Comparison of ENCODE assay signal across 20 mouse cellular contexts in genomic region chr19:12464674-12465073, GRCm38 (mm10). TPM values are rescaled to one million over a fixed set of nuclear protein-coding genes. Genes with fewer than 3 reads are reported as not detected.
DNase-seq lines count a peak whose midpoint lies in the region; ATAC-seq and TF ChIP-seq lines count a peak whose summit lies in the region.
"Had no signal": no experiment of that assay in that cellular context is flagged by ENCODE, and none has a peak within 500 bp of the region (broad histone marks: within the 10 kb centered on the region; RNA-seq: fewer than 3 reads in every experiment).

No protein-coding gene starts in this region.

- no peak overlapping the region for H3K4me2 ChIP-seq in forebrain, embryonic 12.5 days
- no peak overlapping the region for H3K4me2 ChIP-seq in liver, embryonic 16.5 days (ENCODE audit: low read depth, low read length)
- H3K4me2 ChIP-seq in liver, embryonic 12.5 days = no peak overlapping the region
- H3K4me2 ChIP-seq: embryonic facial prominence, embryonic 12.5 days; kidney, embryonic 15.5 days; midbrain, embryonic 12.5 days had no signal

- no peak overlapping the region for H3K27ac ChIP-seq in forebrain, embryonic 10.5 days
- no peak overlapping the region for H3K27ac ChIP-seq in forebrain, embryonic 12.5 days
- peak overlapping the region; percentile 50 for H3K27ac ChIP-seq in liver, embryonic 16.5 days (ENCODE audit: low read length)
- H3K27ac ChIP-seq in liver, embryonic 12.5 days = no peak overlapping the region
- no peak overlapping the region; the same call in 1 of the 2 replicates for H3K27ac ChIP-seq in bone marrow, adult 2 months (ENCODE audit: control insufficient read depth, insufficient read depth, low read depth, low read length, poor library complexity)
- H3K27ac ChIP-seq: embryonic facial prominence, embryonic 12.5 days; kidney, embryonic 15.5 days; midbrain, embryonic 12.5 days had no signal

- H3K27me3 ChIP-seq in forebrain, embryonic 10.5 days (ENCODE audit: poor library complexity, severe bottlenecking) = no peaks in the 10 kb centered on the region
- no peaks in the 10 kb centered on the region for H3K27me3 ChIP-seq in forebrain, embryonic 12.5 days
- H3K27me3 ChIP-seq in liver, embryonic 16.5 days (ENCODE audit: control insufficient read depth, insufficient read depth, low read depth, low read length) = no peaks in the 10 kb centered on the region
- H3K27me3 ChIP-seq in liver, embryonic 12.5 days (replicated peaks) = no peaks in the 10 kb centered on the region
- H3K27me3 ChIP-seq: embryonic facial prominence, embryonic 12.5 days; kidney, embryonic 15.5 days; midbrain, embryonic 12.5 days had no signal

- 83% methylated on average over 4 of the region's 4 CpGs for WGBS in forebrain, embryonic 10.5 days
- WGBS in forebrain, embryonic 12.5 days = 84% methylated on average over 4 of the region's 4 CpGs
- WGBS in liver, embryonic 16.5 days (ENCODE audit: insufficient replicate concordance) = 53% methylated on average over 4 of the region's 4 CpGs
- 64% methylated on average over 4 of the region's 4 CpGs for WGBS in liver, embryonic 12.5 days (ENCODE audit: insufficient replicate concordance)
- 21% methylated on average over 4 of the region's 4 CpGs for WGBS in bone marrow, adult 2 months

- H3K4me3 ChIP-seq in forebrain, embryonic 10.5 days = no peak overlapping the region
- H3K4me3 ChIP-seq in forebrain, embryonic 12.5 days (replicated peaks) = no peak overlapping the region
- H3K4me3 ChIP-seq in liver, embryonic 16.5 days (ENCODE audit: low read depth, low read length) = no peak overlapping the region
- H3K4me3 ChIP-seq in liver, embryonic 12.5 days = no peak overlapping the region
- H3K4me3 ChIP-seq in bone marrow, adult 2 months (replicated peaks; ENCODE audit: control insufficient read depth, low read depth, low read length) = peak overlapping the region; percentile 51
- H3K4me3 ChIP-seq: embryonic facial prominence, embryonic 12.5 days; kidney, embryonic 15.5 days; midbrain, embryonic 12.5 days; myocyte had no signal

- DNase-seq in forebrain, embryonic 10.5 days (ENCODE audit: extremely low spot score, low spot score) = peak; percentile 3
- DNase-seq in lung, postnatal 25 days (ENCODE audit: low spot score) = peak; percentile 77
- no peak for DNase-seq in kidney, adult 11 months
- DNase-seq: cerebellum, adult 18-20 months; right cerebral cortex, adult 18-20 months had no signal

- H3K4me1 ChIP-seq in forebrain, embryonic 10.5 days = peaks cover 22% of the 10 kb centered on the region
- peaks cover 7% of the 10 kb centered on the region; the same call in 1 of the 2 replicates for H3K4me1 ChIP-seq in forebrain, embryonic 12.5 days
- H3K4me1 ChIP-seq in liver, embryonic 16.5 days (ENCODE audit: control insufficient read depth, low read depth, low read length) = no peaks in the 10 kb centered on the region
- H3K4me1 ChIP-seq in liver, embryonic 12.5 days = no peaks in the 10 kb centered on the region
- peaks cover 7% of the 10 kb centered on the region; the same call in 1 of the 2 replicates for H3K4me1 ChIP-seq in bone marrow, adult 2 months (ENCODE audit: control insufficient read depth, insufficient read depth, low read length)
- H3K4me1 ChIP-seq: embryonic facial prominence, embryonic 12.5 days had no signal

- no peaks in the 10 kb centered on the region for H3K9me3 ChIP-seq in forebrain, embryonic 10.5 days
- H3K9me3 ChIP-seq in forebrain, embryonic 12.5 days = no peaks in the 10 kb centered on the region
- no peaks in the 10 kb centered on the region for H3K9me3 ChIP-seq in liver, embryonic 16.5 days (replicated peaks; ENCODE audit: control insufficient read depth, low read length)
- H3K9me3 ChIP-seq in liver, embryonic 12.5 days (replicated peaks) = no peaks in the 10 kb centered on the region
- H3K9me3 ChIP-seq: embryonic facial prominence, embryonic 12.5 days; kidney, embryonic 15.5 days; midbrain, embryonic 12.5 days had no signal

- no peak for TF ChIP-seq POLR2A in bone marrow, adult 2 months (IDR thresholded peaks at IDR 0.05; ENCODE audit: borderline replicate concordance, control insufficient read depth, low read depth, low read length)

- H3K36me3 ChIP-seq in forebrain, embryonic 10.5 days (replicated peaks) = peaks cover 43% of the 10 kb centered on the region
- peaks cover 24% of the 10 kb centered on the region for H3K36me3 ChIP-seq in forebrain, embryonic 12.5 days (replicated peaks)
- no peaks in the 10 kb centered on the region for H3K36me3 ChIP-seq in liver, embryonic 16.5 days (ENCODE audit: control insufficient read depth, insufficient read depth)
- no peaks in the 10 kb centered on the region for H3K36me3 ChIP-seq in liver, embryonic 12.5 days
- H3K36me3 ChIP-seq: embryonic facial prominence, embryonic 12.5 days had no signal

- no peak overlapping the region for H3K9ac ChIP-seq in forebrain, embryonic 12.5 days
- no peak overlapping the region for H3K9ac ChIP-seq in liver, embryonic 16.5 days (ENCODE audit: low read depth, low read length)
- H3K9ac ChIP-seq in liver, embryonic 12.5 days = no peak overlapping the region
- H3K9ac ChIP-seq: embryonic facial prominence, embryonic 12.5 days; kidney, embryonic 15.5 days; midbrain, embryonic 12.5 days had no signal

- no peak for ATAC-seq in forebrain, embryonic 12.5 days (ENCODE audit: low FRiP score)
- ATAC-seq in liver, embryonic 16.5 days (ENCODE audit: low read depth) = no peak
- ATAC-seq in liver, embryonic 12.5 days = no peak
- ATAC-seq in inflammation-experienced regulatory T-cells, adult 6 months = no peak
- ATAC-seq: hindbrain, embryonic 16.5 days had no signal

- no peak for TF ChIP-seq CTCF in bone marrow, adult 2 months (IDR thresholded peaks at IDR 0.05; ENCODE audit: control insufficient read depth, insufficient read depth, low read length)

RNA-seq across cellular contexts. Expression of gene Mpeg1, which starts 4.1 kb away (rescaled TPM):
- polyA plus RNA-seq in forebrain, embryonic 10.5 days (2016; fragmentation: Nextera tagmentation; extraction: Ambion mirVana) = 0.11 and 0.17 TPM in 2 replicates
- polyA plus RNA-seq in forebrain, embryonic 12.5 days (2016; fragmentation: Nextera tagmentation; extraction: Ambion mirVana) = 0.37 and 0.55 TPM in 2 replicates
- 2.3 and 2.5 TPM in 2 replicates for polyA plus RNA-seq in liver, embryonic 16.5 days (2015; fragmentation: Nextera tagmentation; extraction: Ambion mirVana)
- polyA plus RNA-seq in liver, embryonic 12.5 days (2016; fragmentation: Nextera tagmentation; extraction: Ambion mirVana) = 0.63 and 0.76 TPM in 2 replicates
- 20.5 and 54.7 TPM in 2 replicates for polyA plus RNA-seq in bone marrow, adult 2 months (2011; ENCODE audit: insufficient read depth, insufficient read length, low replicate concordance, missing spikeins)
- under 1 TPM in 2 of 3 experiments, not detected in 1; 0.17 to 0.97 TPM for polyA plus RNA-seq in inflammation-experienced regulatory T-cells, adult 6 months (2017; shearing (Covaris generic))

RNA-seq across cellular contexts. Expression of gene Dtx4, which starts 36.6 kb away (rescaled TPM):
- polyA plus RNA-seq in forebrain, embryonic 10.5 days (2016; fragmentation: Nextera tagmentation; extraction: Ambion mirVana) = 31.7 and 34.3 TPM in 2 replicates
- 34.2 and 37.4 TPM in 2 replicates for polyA plus RNA-seq in forebrain, embryonic 12.5 days (2016; fragmentation: Nextera tagmentation; extraction: Ambion mirVana)
- 2.0 and 2.2 TPM in 2 replicates for polyA plus RNA-seq in liver, embryonic 16.5 days (2015; fragmentation: Nextera tagmentation; extraction: Ambion mirVana)
- 2.7 and 2.9 TPM in 2 replicates for polyA plus RNA-seq in liver, embryonic 12.5 days (2016; fragmentation: Nextera tagmentation; extraction: Ambion mirVana)
- 2.3 and 6.7 TPM in 2 replicates for polyA plus RNA-seq in bone marrow, adult 2 months (2011; ENCODE audit: insufficient read depth, insufficient read length, low replicate concordance, missing spikeins)
- polyA plus RNA-seq in inflammation-experienced regulatory T-cells, adult 6 months (2017; shearing (Covaris generic)) = 10 to 100 TPM in 2 of 3 experiments, under 1 TPM in 1; 0.96 to 13.7 (median 11.0) TPM

RNA-seq across cellular contexts. Expression of gene Pfpl, which starts 37.0 kb away (rescaled TPM):
- polyA plus RNA-seq in forebrain, embryonic 10.5 days (2016; fragmentation: Nextera tagmentation; extraction: Ambion mirVana) = not detected in 2 replicates
- not detected in 2 replicates for polyA plus RNA-seq in forebrain, embryonic 12.5 days (2016; fragmentation: Nextera tagmentation; extraction: Ambion mirVana)
- polyA plus RNA-seq in liver, embryonic 16.5 days (2015; fragmentation: Nextera tagmentation; extraction: Ambion mirVana) = not detected in 2 replicates
- not detected in 2 replicates for polyA plus RNA-seq in liver, embryonic 12.5 days (2016; fragmentation: Nextera tagmentation; extraction: Ambion mirVana)
- not detected in 2 replicates for polyA plus RNA-seq in bone marrow, adult 2 months (2011; ENCODE audit: insufficient read depth, insufficient read length, low replicate concordance, missing spikeins)
- polyA plus RNA-seq in inflammation-experienced regulatory T-cells, adult 6 months (2017; shearing (Covaris generic)) = not detected
- polyA plus RNA-seq: embryonic facial prominence, embryonic 12.5 days; frontal cortex, adult 2 months; gonadal fat pad, adult 2 months; heart, embryonic 16.5 days; hindbrain, embryonic 16.5 days; kidney, embryonic 15.5 days; limb, embryonic 14.5 days; midbrain, embryonic 12.5 days; urinary bladder, adult 2 months had no signal

RNA-seq across cellular contexts. Expression of gene Olfr1441, which starts 47.4 kb away (rescaled TPM):
- not detected in 2 replicates for polyA plus RNA-seq in forebrain, embryonic 10.5 days (2016; fragmentation: Nextera tagmentation; extraction: Ambion mirVana)
- not detected in 2 replicates for polyA plus RNA-seq in forebrain, embryonic 12.5 days (2016; fragmentation: Nextera tagmentation; extraction: Ambion mirVana)
- not detected in 2 replicates for polyA plus RNA-seq in liver, embryonic 16.5 days (2015; fragmentation: Nextera tagmentation; extraction: Ambion mirVana)
- not detected in 2 replicates for polyA plus RNA-seq in liver, embryonic 12.5 days (2016; fragmentation: Nextera tagmentation; extraction: Ambion mirVana)
- polyA plus RNA-seq in bone marrow, adult 2 months (2011; ENCODE audit: insufficient read depth, insufficient read length, low replicate concordance, missing spikeins) = not detected in 2 replicates
- not detected for polyA plus RNA-seq in inflammation-experienced regulatory T-cells, adult 6 months (2017; shearing (Covaris generic))
- polyA plus RNA-seq: embryonic facial prominence, embryonic 12.5 days; frontal cortex, adult 2 months; gonadal fat pad, adult 2 months; heart, embryonic 16.5 days; hindbrain, embryonic 16.5 days; kidney, embryonic 15.5 days; limb, embryonic 14.5 days; midbrain, embryonic 12.5 days; myocyte; urinary bladder, adult 2 months had no signal
